Mouse (Mus musculus): ENCODE measurements at regions not wholly inside any gene's neighbourhood (a gene's known extent, or its start where the extent isn't known, plus 50 kb on each side); places are given as distances from the start of the nearest gene placed in this dataset.

GRCm38 (mm10) chr5:119114074-119114473 lies 553.6 kb downstream of the Med13l start:
- 59% methylated on average over 7 of the region's 7 CpGs for WGBS
- H3K9ac ChIP-seq (ENCODE audit: low read length), result no peak overlapping the region
- H3K4me3 ChIP-seq (ENCODE audit: low read length), result no peak overlapping the region
- ATAC-seq (replicated peaks; ENCODE audit: extremely low read depth, insufficient read depth, low FRiP score), result no peak
- H3K27ac ChIP-seq (ENCODE audit: low read length), result no peak overlapping the region
- H3K4me1 ChIP-seq (ENCODE audit: control insufficient read depth, insufficient read depth, low read length), result no peaks in the 10 kb centered on the region
- no peaks in the 10 kb centered on the region for H3K9me3 ChIP-seq (replicated peaks; ENCODE audit: control insufficient read depth, low read length)
- no peaks in the 10 kb centered on the region for H3K36me3 ChIP-seq (ENCODE audit: control insufficient read depth, insufficient read depth)
- H3K27me3 ChIP-seq (ENCODE audit: control insufficient read depth, insufficient read depth, low read length), result no peaks in the 10 kb centered on the region
- no peak overlapping the region for H3K4me2 ChIP-seq (ENCODE audit: low read depth, low read length)

- no peaks in the 10 kb centered on the region for H3K4me1 ChIP-seq (ENCODE audit: control insufficient read depth, insufficient read depth, low read length)
- no peaks in the 10 kb centered on the region for H3K36me3 ChIP-seq (ENCODE audit: control insufficient read depth, insufficient read depth)
- no peak overlapping the region for H3K27ac ChIP-seq (ENCODE audit: low read length)
- no peak overlapping the region for H3K4me3 ChIP-seq (ENCODE audit: low read length)
- 83% methylated on average over 7 of the region's 7 CpGs for WGBS
- no peak overlapping the region for H3K9ac ChIP-seq (ENCODE audit: low read length)
- H3K27me3 ChIP-seq (ENCODE audit: control insufficient read depth, insufficient read depth, low read length), result peaks cover 4% of the 10 kb centered on the region; the same call in 1 of the 2 replicates
- no peak overlapping the region for H3K4me2 ChIP-seq (ENCODE audit: low read depth, low read length)
- 0 out of 2 replicates have a peak, but pooled peaks cover 3% of the 10 kb centered on the region for H3K9me3 ChIP-seq (replicated peaks; ENCODE audit: control insufficient read depth, low read length)
- no peak for ATAC-seq (replicated peaks; ENCODE audit: extremely low read depth, insufficient read depth, low FRiP score)
Measured at GRCm38 (mm10) chr5:119125745-119126144, 544.7 kb upstream of the Tbx3 start.

GRCm38 (mm10) chr5:119130176-119130575 lies 540.3 kb upstream of the Tbx3 start:
- Histone ChIP-seq H3K9me3 (replicated peaks; ENCODE audit: control insufficient read depth, low read length) (no peaks in the 10 kb centered on the region), H3K4me1 (ENCODE audit: control insufficient read depth, insufficient read depth, low read length) (no peaks in the 10 kb centered on the region), H3K27ac (ENCODE audit: low read length) (no peak overlapping the region), H3K36me3 (ENCODE audit: control insufficient read depth, insufficient read depth) (no peaks in the 10 kb centered on the region), H3K27me3 (ENCODE audit: control insufficient read depth, insufficient read depth, low read length) (peaks cover 9% of the 10 kb centered on the region; the same call in 1 of the 2 replicates), H3K4me2 (ENCODE audit: low read depth, low read length) (no peak overlapping the region), H3K9ac (ENCODE audit: low read length) (no peak overlapping the region), H3K4me3 (ENCODE audit: low read length) (no peak overlapping the region)
- ATAC-seq (replicated peaks; ENCODE audit: extremely low read depth, insufficient read depth, low FRiP score), result no peak
- 91% methylated on average over 7 of the region's 7 CpGs for WGBS

- Histone ChIP-seq H3K27ac (ENCODE audit: low read length) (no peak overlapping the region), H3K4me3 (ENCODE audit: low read length) (no peak overlapping the region), H3K9me3 (replicated peaks; ENCODE audit: control insufficient read depth, low read length) (no peaks in the 10 kb centered on the region), H3K9ac (ENCODE audit: low read length) (no peak overlapping the region), H3K36me3 (ENCODE audit: control insufficient read depth, insufficient read depth) (no peaks in the 10 kb centered on the region), H3K27me3 (ENCODE audit: control insufficient read depth, insufficient read depth, low read length) (0 out of 2 replicates have a peak, but pooled peaks cover 7% of the 10 kb centered on the region), H3K4me1 (ENCODE audit: control insufficient read depth, insufficient read depth, low read length) (no peaks in the 10 kb centered on the region), H3K4me2 (ENCODE audit: low read depth, low read length) (no peak overlapping the region)
- 33% methylated on average over 10 of the region's 10 CpGs for WGBS
- ATAC-seq (replicated peaks; ENCODE audit: extremely low read depth, insufficient read depth, low FRiP score), result no peak
Measured at GRCm38 (mm10) chr5:119131461-119131860, 539.0 kb upstream of the Tbx3 start.

- H3K9me3 ChIP-seq (replicated peaks; ENCODE audit: control insufficient read depth, low read length), result no peaks in the 10 kb centered on the region
- 46% methylated on average over 13 of the region's 13 CpGs for WGBS
- H3K4me3 ChIP-seq (ENCODE audit: low read length), result no peak overlapping the region
- no peak for ATAC-seq (replicated peaks; ENCODE audit: extremely low read depth, insufficient read depth, low FRiP score)
- no peak overlapping the region for H3K9ac ChIP-seq (ENCODE audit: low read length)
- no peaks in the 10 kb centered on the region for H3K36me3 ChIP-seq (ENCODE audit: control insufficient read depth, insufficient read depth)
- H3K4me1 ChIP-seq (ENCODE audit: control insufficient read depth, insufficient read depth, low read length), result no peaks in the 10 kb centered on the region
- 0 out of 2 replicates have a peak, but pooled peaks cover 15% of the 10 kb centered on the region for H3K27me3 ChIP-seq (ENCODE audit: control insufficient read depth, insufficient read depth, low read length)
- H3K4me2 ChIP-seq (ENCODE audit: low read depth, low read length), result no peak overlapping the region
- no peak overlapping the region for H3K27ac ChIP-seq (ENCODE audit: low read length)
Measured at GRCm38 (mm10) chr5:119133378-119133777, 537.1 kb upstream of the Tbx3 start.

- H3K27ac ChIP-seq (ENCODE audit: low read length), result no peak overlapping the region
- WGBS, result 76% methylated on average over 8 of the region's 8 CpGs
- H3K4me3 ChIP-seq (ENCODE audit: low read length), result no peak overlapping the region
- no peak for ATAC-seq (replicated peaks; ENCODE audit: extremely low read depth, insufficient read depth, low FRiP score)
- H3K4me1 ChIP-seq (ENCODE audit: control insufficient read depth, insufficient read depth, low read length), result no peaks in the 10 kb centered on the region
- no peaks in the 10 kb centered on the region for H3K9me3 ChIP-seq (replicated peaks; ENCODE audit: control insufficient read depth, low read length)
- 0 out of 2 replicates have a peak, but pooled peaks cover 12% of the 10 kb centered on the region for H3K27me3 ChIP-seq (ENCODE audit: control insufficient read depth, insufficient read depth, low read length)
- H3K4me2 ChIP-seq (ENCODE audit: low read depth, low read length), result no peak overlapping the region
- H3K36me3 ChIP-seq (ENCODE audit: control insufficient read depth, insufficient read depth), result no peaks in the 10 kb centered on the region
- no peak overlapping the region for H3K9ac ChIP-seq (ENCODE audit: low read length)
Measured at GRCm38 (mm10) chr5:119136916-119137315, 533.6 kb upstream of the Tbx3 start.

- Histone ChIP-seq H3K9me3 (replicated peaks; ENCODE audit: control insufficient read depth, low read length) (no peaks in the 10 kb centered on the region), H3K27ac (ENCODE audit: low read length) (no peak overlapping the region), H3K4me3 (ENCODE audit: low read length) (no peak overlapping the region), H3K27me3 (ENCODE audit: control insufficient read depth, insufficient read depth, low read length) (0 out of 2 replicates have a peak, but pooled peaks cover 12% of the 10 kb centered on the region), H3K4me1 (ENCODE audit: control insufficient read depth, insufficient read depth, low read length) (no peaks in the 10 kb centered on the region), H3K4me2 (ENCODE audit: low read depth, low read length) (no peak overlapping the region), H3K9ac (ENCODE audit: low read length) (no peak overlapping the region), H3K36me3 (ENCODE audit: control insufficient read depth, insufficient read depth) (no peaks in the 10 kb centered on the region)
- 60% methylated on average over 13 of the region's 13 CpGs for WGBS
- ATAC-seq (replicated peaks; ENCODE audit: extremely low read depth, insufficient read depth, low FRiP score), result no peak
Measured at GRCm38 (mm10) chr5:119137409-119137808, 533.1 kb upstream of the Tbx3 start.

- no peak for ATAC-seq (replicated peaks; ENCODE audit: extremely low read depth, insufficient read depth, low FRiP score)
- Histone ChIP-seq H3K9ac (ENCODE audit: low read length) (no peak overlapping the region), H3K9me3 (replicated peaks; ENCODE audit: control insufficient read depth, low read length) (no peaks in the 10 kb centered on the region), H3K4me3 (ENCODE audit: low read length) (no peak overlapping the region), H3K36me3 (ENCODE audit: control insufficient read depth, insufficient read depth) (no peaks in the 10 kb centered on the region), H3K4me1 (ENCODE audit: control insufficient read depth, insufficient read depth, low read length) (no peaks in the 10 kb centered on the region), H3K4me2 (ENCODE audit: low read depth, low read length) (no peak overlapping the region), H3K27me3 (ENCODE audit: control insufficient read depth, insufficient read depth, low read length) (0 out of 2 replicates have a peak, but pooled peaks cover 12% of the 10 kb centered on the region), H3K27ac (ENCODE audit: low read length) (no peak overlapping the region)
- WGBS, result 67% methylated on average over 10 of the region's 10 CpGs
Measured at GRCm38 (mm10) chr5:119137821-119138221, 532.6 kb upstream of the Tbx3 start.

GRCm38 (mm10) chr5:119138293-119138692 lies 532.2 kb upstream of the Tbx3 start:
- Histone ChIP-seq H3K4me2 (ENCODE audit: low read depth, low read length) (no peak overlapping the region), H3K36me3 (ENCODE audit: control insufficient read depth, insufficient read depth) (no peaks in the 10 kb centered on the region), H3K27ac (ENCODE audit: low read length) (no peak overlapping the region), H3K27me3 (ENCODE audit: control insufficient read depth, insufficient read depth, low read length) (0 out of 2 replicates have a peak, but pooled peaks cover 12% of the 10 kb centered on the region), H3K4me1 (ENCODE audit: control insufficient read depth, insufficient read depth, low read length) (no peaks in the 10 kb centered on the region), H3K9me3 (replicated peaks; ENCODE audit: control insufficient read depth, low read length) (no peaks in the 10 kb centered on the region), H3K4me3 (ENCODE audit: low read length) (no peak overlapping the region), H3K9ac (ENCODE audit: low read length) (no peak overlapping the region)
- WGBS, result 29% methylated on average over 14 of the region's 14 CpGs
- ATAC-seq (replicated peaks; ENCODE audit: extremely low read depth, insufficient read depth, low FRiP score), result no peak

All from heart, embryonic 16.5 days (tissue).